Mouse (Mus musculus) bone marrow macrophage, adult 2 months (primary cell): ENCODE measurements around the gene Tbc1d24.

Experiments
- CTCF ChIP-seq: IDR thresholded peaks from 2 replicates; pipeline ENCODE4 v1.5.1; 2012; ENCODE audit warnings: low read depth, mild to moderate bottlenecking, low read length, moderate library complexity
- POLR2A ChIP-seq: IDR thresholded peaks from 2 replicates; pipeline ENCODE4 v1.6.1; 2012; ENCODE audit warnings: mild to moderate bottlenecking, low read depth, low read length, borderline replicate concordance

- TF ChIP-seq CTCF (no peak), POLR2A (no peak)
These were observed 66.1 kb downstream of the Tbc1d24 start for GRCm38 (mm10) chr17:24139256-24139655.
